Mouse (Mus musculus): ENCODE measurements around the gene Ferd3l.

Ferd3l gene

DNA sequence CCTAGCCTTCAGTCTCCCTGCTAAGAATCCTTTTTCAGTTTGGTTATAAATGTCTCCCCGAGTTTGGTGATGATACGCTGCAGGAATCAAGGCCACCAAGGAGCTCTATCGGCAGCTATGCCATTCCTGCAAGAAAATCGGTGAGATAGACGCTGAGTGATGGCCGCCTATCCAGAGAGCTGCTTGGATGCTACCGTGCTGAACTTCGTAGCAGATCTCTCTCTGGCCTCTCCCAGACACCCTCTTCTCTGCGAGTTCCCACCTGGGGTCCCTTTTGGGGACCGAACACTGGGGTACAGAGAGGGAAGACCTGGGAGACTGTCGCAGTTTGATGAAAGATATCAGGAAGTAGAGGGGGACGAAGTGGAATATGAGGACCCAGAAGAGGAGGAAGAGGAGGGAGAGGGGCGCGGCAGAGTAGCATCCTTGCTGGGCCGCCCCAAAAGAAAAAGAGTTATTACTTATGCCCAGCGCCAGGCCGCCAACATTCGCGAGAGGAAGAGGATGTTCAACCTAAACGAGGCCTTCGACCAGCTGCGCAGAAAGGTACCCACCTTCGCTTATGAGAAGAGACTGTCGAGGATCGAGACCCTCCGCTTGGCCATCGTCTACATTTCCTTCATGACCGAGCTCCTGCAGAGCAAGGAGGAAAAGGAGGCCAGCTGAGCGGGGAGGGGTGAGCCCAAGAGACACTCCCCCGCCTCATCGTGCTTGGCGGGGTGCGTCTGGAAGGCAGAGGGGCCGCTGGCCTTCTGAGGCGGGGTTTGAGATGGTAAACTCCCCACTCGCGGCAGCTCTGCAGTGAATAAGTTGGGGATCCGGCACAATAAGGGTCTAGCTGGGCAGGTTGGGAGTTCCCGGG is at the start of gene Ferd3l:
Ferd3l (plus strand) TSS at position 95 of the 862 bp plus-strand sequence.
- DNase-seq (ENCODE audit: low spot score in 2 of 2): no peak

DNA sequence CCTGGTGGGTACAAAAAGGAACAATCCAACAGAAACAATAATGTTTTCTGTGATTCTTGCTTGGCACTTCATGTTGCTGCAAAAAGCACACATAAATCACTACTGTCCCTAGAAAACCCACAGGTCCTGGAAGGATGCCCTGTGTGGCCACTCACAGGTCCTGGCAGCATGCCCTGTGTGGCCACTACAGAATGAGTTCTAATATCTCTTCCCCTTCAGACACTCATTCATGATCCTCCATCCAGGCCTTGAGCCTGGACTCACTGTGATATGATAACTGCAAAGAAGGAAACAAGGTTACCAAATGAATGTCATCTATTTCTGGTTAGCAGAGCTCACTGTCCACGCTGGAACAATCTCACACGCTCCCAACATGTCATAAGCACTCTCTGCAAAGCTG is 34.3 kb upstream of the Ferd3l start:
- DNase-seq (ENCODE audit: low spot score in 2 of 2): no peak

DNA sequence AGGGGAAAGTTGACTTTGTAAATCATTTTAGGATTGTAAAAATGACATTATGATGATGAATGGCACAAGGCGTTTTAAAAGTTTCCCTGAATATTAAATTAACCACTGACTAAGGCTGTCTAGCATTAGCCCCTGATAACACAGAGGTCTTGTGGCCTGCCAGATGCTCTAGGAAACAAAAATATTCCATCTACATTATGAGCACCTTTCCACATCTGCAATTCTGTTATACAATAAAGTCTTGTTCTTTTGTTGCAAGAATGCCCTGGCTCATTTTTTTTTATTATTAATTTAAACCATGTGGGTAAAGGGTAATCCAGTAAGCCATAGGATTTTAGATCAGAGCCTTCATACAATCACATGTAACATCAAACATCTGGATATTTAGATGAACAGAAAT is 33.6 kb upstream of the Ferd3l start:
- no peak for DNase-seq (ENCODE audit: low spot score in 2 of 2)

DNA sequence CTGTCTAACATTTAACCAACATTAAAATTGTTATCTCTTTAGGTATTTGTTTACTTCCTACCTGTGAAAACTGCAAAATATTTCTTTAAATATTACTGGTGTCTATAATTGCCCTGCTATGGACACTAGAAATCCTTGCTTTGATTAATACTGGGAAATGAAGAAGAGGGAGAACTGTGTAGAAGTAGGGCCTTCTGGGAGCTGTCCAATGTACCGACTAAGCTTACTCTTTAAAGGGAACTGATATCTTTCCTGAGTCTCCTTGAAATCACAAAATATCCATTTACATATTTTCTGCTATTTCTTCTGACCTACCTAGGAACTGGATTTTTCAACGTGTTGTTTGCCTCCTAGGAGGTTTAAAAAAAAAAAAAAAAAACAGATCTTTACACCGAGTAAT is 1.5 kb upstream of the Ferd3l start:
- no peak for DNase-seq (ENCODE audit: low spot score in 2 of 2)

GRCm38 (mm10) chr12:33927334-33928098 is 709 bp upstream of the Ferd3l start:
- no peak for DNase-seq (ENCODE audit: low spot score in 2 of 2)

- DNase-seq (ENCODE audit: low spot score in 2 of 2): no peak
Observed at GRCm38 (mm10) chr12:33952843-33953242, 24.6 kb downstream of the Ferd3l start.

- no peak for DNase-seq (ENCODE audit: low spot score in 2 of 2)
Observed at GRCm38 (mm10) chr12:33954931-33955565, 26.8 kb downstream of the Ferd3l start.

- no peak for DNase-seq (ENCODE audit: low spot score in 2 of 2)
Observed at GRCm38 (mm10) chr12:33955606-33956295, 27.5 kb downstream of the Ferd3l start.

DNA sequence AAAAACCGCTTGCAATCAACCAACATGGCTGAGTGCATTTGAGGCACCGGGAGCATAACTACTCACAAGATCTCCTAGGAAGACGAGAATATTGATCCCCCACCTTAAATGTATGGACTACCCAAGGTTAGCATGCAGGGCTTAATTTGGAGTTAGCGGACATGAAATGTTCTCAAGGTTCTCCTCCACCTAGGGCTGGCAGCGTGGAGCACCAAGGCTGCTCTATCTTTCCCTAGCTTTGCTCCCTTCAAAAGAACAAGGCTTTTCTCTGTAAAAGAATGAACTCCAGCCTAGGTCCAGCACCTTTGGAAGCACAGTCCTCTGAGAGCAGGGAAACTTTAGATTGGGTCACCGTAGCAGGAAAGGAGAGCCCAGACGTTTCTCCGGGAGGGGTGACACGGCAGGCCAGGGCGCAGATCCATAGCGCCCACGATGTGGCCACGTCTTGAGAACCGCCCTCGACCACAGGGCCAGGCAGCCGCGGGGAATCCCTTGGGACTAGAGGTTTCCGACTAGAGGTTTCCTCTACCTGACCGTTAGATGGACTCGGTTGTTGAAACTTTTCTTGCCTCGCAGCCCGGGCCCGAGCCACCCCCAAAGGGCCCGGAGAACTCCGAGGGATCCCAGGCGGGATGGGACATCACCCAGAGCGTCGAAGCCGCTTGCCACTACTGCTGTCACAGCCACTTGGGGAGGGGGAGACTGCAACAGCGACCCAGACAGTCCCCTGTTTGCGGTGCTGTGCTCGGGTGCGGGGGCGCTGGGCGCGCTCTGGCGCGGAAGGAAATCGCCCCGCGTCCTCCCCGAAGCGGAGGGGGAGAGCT is 28.6 kb downstream of the Ferd3l start:
- DNase-seq (ENCODE audit: low spot score in 2 of 2): no peak

GRCm38 (mm10) chr12:33957400-33958240 is 29.4 kb downstream of the Ferd3l start, which contains the start of gene Twist1:
TSS of gene Twist1 (plus strand) at chr12:33957671.
- no peak for DNase-seq (ENCODE audit: low spot score in 2 of 2)

DNA sequence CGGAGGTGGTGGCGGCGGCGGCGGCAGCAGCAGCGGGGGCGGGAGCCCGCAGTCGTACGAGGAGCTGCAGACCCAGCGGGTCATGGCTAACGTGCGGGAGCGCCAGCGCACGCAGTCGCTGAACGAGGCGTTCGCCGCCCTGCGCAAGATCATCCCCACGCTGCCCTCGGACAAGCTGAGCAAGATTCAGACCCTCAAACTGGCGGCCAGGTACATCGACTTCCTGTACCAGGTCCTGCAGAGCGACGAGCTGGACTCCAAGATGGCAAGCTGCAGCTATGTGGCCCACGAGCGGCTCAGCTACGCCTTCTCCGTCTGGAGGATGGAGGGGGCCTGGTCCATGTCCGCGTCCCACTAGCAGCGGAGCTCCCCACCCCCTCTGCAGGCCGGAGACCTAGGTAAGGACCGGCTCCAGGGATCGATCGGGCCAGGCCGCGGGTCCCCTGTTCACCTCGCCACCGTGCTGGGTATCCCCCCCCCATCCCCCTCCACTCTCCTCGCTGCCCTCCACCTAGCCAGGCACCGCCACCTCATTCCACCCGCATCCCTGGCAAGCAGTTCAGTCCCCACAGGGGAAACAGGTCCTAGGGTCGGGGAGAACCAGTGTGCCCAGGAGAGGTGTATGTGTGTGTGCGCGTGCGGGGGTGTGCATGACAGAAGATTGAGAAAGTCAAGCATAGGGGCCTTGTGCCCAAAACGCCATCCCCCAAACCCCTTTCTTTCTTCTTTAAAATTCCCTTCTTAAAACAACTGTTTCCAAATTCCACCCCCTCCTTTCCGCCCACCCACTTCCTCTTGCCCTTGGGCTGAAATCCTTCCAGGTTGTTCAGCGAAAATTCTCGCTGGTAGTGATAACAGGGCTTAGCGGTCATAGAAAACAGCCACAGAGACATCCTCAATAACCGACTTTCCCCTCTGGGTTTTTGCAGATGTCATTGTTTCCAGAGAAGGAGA is 30.3 kb downstream of the Ferd3l start:
- DNase-seq (ENCODE audit: low spot score in 2 of 2): no peak

DNA sequence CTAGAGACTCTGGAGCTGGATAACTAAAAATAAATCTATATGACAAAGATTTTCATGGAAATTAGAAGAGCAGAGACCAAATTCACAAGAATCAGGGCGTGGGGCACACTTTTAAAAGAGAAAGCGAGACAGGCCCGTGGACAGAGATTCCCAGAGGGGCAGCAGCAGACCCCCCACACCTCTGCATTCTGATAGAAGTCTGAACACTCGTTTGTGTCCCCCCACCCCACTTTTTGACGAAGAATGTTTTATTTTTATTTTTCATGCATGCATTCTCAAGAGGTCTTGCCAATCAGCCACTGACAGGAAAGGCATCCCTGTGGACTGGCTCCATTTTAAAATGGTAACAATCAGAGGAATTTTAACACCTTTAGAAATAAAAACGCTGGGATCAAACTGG is 31.0 kb downstream of the Ferd3l start:
- no peak for DNase-seq (ENCODE audit: low spot score in 2 of 2)

- DNase-seq (ENCODE audit: low spot score in 2 of 2): no peak
Observed at GRCm38 (mm10) chr12:33959846-33960245, 31.6 kb downstream of the Ferd3l start.

DNA sequence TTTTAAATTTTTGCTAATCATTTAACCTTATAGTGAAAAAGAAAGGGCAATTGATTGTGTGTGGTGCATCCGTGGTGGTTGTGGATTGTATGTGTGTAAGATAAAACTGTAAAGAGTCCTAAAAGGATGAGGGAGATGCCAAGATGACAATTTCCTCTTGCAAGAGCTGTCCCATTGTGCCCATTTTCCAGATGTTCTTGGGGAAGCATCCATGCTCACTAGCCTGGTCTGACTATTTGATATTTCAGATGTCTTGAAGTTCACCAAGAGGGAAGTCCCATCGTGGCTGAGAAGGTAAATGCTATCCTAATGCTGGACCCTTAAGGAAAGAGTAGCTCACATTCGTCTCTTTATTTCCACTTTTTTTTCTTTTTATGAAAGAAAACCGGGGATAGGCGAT is 32.8 kb downstream of the Ferd3l start:
- DNase-seq (ENCODE audit: low spot score in 2 of 2): no peak

- DNase-seq (ENCODE audit: low spot score in 2 of 2): no peak
Observed at GRCm38 (mm10) chr12:33962118-33962772, 34.0 kb downstream of the Ferd3l start.

DNA sequence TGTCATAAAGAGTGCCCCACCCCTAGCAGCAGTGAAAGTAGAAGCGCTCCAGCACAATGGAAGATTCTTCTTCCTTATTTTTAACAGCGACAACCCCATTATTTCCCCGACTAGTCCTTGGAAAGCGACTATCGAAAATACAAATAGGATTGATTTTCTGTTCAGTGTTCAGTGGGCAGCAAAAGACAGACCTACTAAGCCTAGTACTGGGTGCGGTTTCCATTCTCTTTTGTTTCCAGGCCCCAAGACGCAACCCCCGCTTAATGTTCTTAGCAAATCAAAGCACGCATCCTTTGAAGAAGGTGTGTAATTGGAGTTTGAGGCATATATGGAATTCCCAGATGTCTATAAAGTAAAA is 34.5 kb downstream of the Ferd3l start:
- no peak for DNase-seq (ENCODE audit: low spot score in 2 of 2)

DNA sequence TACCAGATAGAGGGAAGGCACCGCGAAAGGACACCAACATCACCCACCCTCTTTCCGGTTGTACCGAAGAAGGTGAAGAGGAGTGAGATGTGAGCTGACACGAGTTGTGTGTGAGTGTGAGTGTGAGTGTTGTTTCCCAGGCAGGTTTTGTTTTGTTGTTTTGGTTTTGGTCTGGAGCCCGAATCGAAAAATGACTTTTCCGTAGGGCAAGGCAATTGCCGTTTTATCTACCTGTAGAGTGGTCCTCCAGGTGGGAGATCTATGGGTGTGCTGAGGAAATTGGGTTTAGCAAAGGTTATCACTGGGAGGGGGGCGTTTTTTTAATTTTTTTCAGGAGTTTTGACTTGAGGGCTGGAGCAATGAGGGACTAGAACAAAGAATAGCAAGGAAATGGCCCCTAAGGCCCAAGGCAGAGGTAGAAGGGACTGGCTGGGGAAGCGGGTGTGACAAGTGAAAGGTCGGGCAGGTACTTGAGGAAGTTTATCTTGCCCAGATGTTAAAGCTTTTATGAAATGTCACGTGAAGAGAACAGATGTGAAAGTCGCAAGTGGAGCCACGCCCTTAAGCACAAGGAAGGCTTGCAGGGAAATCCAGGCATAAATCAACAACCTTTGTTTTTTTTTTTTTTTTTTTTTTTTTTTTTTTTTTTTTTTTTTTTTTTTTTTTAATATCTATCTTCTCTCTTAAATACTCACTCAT is 35.6 kb downstream of the Ferd3l start:
- no peak for DNase-seq (ENCODE audit: low spot score in 2 of 2)

DNA sequence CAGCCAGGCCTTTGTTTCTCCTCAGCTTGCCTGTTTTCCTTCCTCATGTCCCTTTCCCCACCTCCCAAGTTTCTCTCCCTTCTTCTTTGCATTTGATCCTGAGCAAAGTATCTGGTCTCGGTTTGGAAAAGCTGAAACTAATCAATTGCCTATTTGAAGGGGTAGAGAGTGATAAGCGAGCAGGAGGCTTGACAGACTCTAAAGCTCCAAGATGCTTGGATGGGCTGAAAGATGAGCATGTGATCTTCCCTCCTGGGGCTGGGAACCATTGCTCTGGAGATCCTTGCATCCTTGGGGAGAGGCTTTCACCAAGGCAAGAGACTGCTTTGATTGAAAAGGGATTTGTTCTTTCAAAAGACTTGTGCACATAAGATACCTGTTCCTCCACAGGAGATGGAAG is 36.2 kb downstream of the Ferd3l start:
- no peak for DNase-seq (ENCODE audit: low spot score in 2 of 2)

Measured in spleen, postnatal 14 days (tissue).